Mouse (Mus musculus): ENCODE measurements around the gene Pes1. TPM values are rescaled to one million over a fixed set of nuclear protein-coding genes. Genes with fewer than 3 reads are reported as not detected.

The Pes1 gene
- not detected in 2 replicates for polyA plus RNA-seq (2012; ENCODE audit: insufficient read depth, insufficient read length, low replicate concordance, missing spikeins)

DNA sequence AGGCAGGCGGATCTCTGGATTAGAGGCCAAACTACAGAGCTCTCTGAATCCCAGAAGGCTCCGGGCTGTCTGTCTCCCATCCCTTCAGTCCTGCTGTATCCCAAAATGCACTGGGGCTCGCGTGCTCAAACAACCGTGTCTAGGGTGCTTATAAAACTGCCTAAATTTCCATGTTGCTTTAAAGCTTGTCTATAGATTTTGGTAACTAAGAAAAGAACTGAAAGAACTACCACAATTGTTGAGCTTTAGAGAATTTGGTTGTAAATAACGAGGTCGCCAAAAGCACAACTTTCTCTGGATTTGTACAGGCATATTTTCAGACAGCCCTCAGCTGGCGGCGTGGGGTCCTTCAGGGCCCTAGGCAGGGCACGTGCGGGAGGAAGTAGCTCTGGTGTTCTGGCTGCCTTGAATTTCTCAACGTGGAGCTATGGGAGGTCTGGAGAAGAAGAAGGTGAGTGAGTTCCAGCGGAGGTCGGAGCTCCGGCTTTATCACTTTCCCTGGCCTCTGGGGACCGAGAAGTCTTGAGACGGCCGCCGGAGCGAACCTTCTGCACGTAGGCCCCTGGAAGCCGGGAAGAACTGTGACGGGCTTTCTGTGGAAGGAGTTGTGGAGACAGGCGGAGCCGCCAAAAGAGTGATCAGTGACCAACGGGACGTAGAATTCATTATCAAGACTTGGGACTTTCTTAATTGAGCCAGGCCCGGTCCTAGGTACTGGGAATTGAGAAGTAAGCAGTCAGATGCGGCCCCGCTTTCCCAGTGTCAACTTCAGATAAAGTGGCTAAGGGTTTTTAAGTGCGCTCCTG is at the start of gene Pes1:
Pes1 (plus strand) TSS at position 366 of the 806 bp plus-strand sequence.
- TF ChIP-seq CTCF (IDR thresholded peaks at IDR 0.05; ENCODE audit: insufficient read depth, low read depth, low read length) (no peak), POLR2A (IDR thresholded peaks at IDR 0.05; ENCODE audit: insufficient read depth, low read depth, low read length) (no peak)
- H3K4me1 ChIP-seq (ENCODE audit: control insufficient read depth, insufficient read depth, low read length), result peaks cover 3% of the 10 kb centered on the region; the same call in 1 of the 2 replicates
- H3K4me3 ChIP-seq (ENCODE audit: insufficient read depth, low read depth, low read length), result peak within 1 kb of the TSS; percentile 62
- H3K27ac ChIP-seq (ENCODE audit: insufficient read depth, low read depth, low read length), result no peak within 1 kb of the TSS
- under 1% methylated on average over 31 of the region's 31 CpGs for WGBS

DNA sequence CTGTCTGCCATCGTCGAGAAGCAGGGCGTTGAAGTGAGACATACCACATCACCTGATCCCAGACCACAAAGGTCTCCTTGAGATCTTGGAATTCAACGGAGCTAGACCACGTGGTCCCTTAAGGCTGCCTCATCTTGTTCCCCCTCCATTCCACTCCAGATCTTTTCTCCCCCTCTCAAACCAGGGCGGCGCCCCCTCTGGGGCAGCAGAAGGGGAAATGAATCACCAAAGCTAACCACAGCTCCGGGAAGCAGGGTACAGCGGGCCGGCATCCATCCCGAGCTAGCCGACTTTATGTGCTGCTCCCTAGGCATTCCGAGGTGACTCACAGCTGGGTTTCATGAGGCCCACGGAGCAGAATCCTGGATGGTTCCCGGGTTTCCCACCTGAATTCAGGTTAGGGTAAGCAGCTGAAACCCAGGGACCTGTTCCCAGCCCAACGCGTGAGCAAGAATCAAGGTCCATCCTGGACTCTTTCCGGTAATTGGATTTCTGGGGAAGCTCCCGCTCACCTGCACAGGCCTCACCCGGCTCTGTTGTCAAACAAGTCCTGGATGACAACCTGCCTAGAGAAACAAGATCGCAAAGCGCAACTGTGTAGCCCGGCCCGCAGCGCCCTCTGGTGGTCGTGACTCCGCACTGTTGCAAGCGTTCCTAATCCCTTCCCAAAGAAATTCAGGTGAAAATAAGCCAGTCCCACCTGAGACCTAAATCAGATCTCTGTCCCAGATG is 49.5 kb upstream of the Pes1 start, which contains the start of gene Slc35e4:
Slc35e4 (minus strand) TSS at position 556 of the 732 bp plus-strand sequence.
- H3K4me3 ChIP-seq (ENCODE audit: insufficient read depth, low read depth, low read length), result peak within 1 kb of the TSS; percentile 65
- peak within 1 kb of the TSS; percentile 68 for H3K27ac ChIP-seq (ENCODE audit: insufficient read depth, low read depth, low read length)
- WGBS, result under 1% methylated on average over 28 of the region's 28 CpGs
- peaks cover 28% of the 10 kb centered on the region for H3K4me1 ChIP-seq (ENCODE audit: control insufficient read depth, insufficient read depth, low read length)
- TF ChIP-seq POLR2A (IDR thresholded peaks at IDR 0.05; ENCODE audit: insufficient read depth, low read depth, low read length) (no peak), CTCF (IDR thresholded peaks at IDR 0.05; ENCODE audit: insufficient read depth, low read depth, low read length) (peak; percentile 79)

DNA sequence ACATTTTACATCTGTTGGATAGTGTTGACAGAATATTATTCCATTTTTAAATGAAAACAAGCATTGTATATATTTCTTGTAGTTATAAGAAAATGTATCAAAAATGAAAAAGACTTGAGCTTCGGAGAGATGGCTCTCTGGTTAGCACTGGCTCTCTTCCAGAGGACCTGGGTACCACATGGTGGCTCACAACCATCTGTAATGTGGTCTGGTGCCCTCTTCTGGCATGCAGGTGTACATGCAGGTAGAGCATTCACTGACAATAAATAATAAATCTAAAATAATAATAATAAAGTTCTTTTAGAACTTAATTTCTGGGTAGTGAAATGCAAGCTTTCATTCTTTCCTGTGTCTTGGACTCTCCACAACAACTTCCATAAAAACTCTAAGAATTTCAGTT is 45.0 kb upstream of the Pes1 start:
- no peak for TF ChIP-seq CTCF (IDR thresholded peaks at IDR 0.05; ENCODE audit: insufficient read depth, low read depth, low read length)
- no peak for TF ChIP-seq POLR2A (IDR thresholded peaks at IDR 0.05; ENCODE audit: insufficient read depth, low read depth, low read length)
- 57% methylated on average over 1 of the region's 1 CpGs for WGBS
- H3K27ac ChIP-seq (ENCODE audit: insufficient read depth, low read depth, low read length), result no peak overlapping the region
- no peak overlapping the region for H3K4me3 ChIP-seq (ENCODE audit: insufficient read depth, low read depth, low read length)
- no peaks in the 10 kb centered on the region for H3K4me1 ChIP-seq (ENCODE audit: control insufficient read depth, insufficient read depth, low read length)

DNA sequence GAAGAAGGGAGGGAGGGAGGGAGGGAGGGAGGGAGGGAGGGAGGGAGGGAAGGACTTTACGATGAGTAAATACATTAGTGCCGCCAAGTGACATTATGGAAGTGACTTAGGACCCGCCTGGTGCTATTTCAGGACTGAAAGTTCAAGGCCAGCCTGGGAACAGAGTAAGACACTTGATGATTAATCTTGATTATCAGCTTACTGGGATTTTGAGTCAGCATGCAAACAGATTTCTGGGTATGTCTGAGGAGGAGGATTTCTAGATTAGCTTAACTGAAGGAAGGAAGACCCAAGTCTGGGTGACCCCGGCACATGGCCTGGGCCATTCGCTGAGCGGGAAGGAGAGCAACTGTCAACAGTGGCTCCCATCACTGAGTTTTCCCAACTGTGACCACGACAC is 43.3 kb upstream of the Pes1 start:
- Histone ChIP-seq H3K4me3 (ENCODE audit: insufficient read depth, low read depth, low read length) (no peak overlapping the region), H3K4me1 (ENCODE audit: control insufficient read depth, insufficient read depth, low read length) (no peaks in the 10 kb centered on the region), H3K27ac (ENCODE audit: insufficient read depth, low read depth, low read length) (no peak overlapping the region)
- TF ChIP-seq POLR2A (IDR thresholded peaks at IDR 0.05; ENCODE audit: insufficient read depth, low read depth, low read length) (no peak), CTCF (IDR thresholded peaks at IDR 0.05; ENCODE audit: insufficient read depth, low read depth, low read length) (no peak)
- WGBS, result 79% methylated on average over 7 of the region's 7 CpGs

DNA sequence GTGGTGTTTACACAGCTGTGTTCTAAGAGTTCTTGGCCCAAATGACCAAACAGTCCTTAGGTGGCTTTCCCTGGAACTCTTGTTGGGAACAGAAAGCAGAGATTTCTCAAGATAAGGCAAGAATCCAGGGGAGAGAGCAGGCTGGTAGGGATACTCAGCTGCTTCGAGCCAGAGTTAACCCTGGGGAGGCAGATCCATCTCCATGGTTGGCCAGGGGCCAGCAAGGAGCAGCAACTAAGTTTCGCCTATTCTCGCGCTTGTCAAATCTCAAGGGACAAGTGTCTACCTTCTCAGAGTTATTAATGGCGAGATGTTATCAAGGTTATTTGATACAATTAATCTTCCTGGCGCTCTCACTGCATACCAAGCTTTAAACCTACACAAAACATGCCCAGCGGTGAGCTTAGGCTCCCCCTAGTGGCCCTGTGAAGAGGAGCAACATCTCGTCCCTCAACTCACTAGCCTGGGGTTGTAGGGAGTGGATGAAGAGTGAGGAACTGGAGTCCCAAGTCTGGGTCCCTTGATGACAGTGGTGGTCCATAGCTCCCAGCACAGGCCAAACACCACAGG is 42.4 kb upstream of the Pes1 start:
- H3K27ac ChIP-seq (ENCODE audit: insufficient read depth, low read depth, low read length), result no peak overlapping the region
- 18% methylated on average over 8 of the region's 8 CpGs for WGBS
- H3K4me3 ChIP-seq (ENCODE audit: insufficient read depth, low read depth, low read length), result no peak overlapping the region
- TF ChIP-seq CTCF (IDR thresholded peaks at IDR 0.05; ENCODE audit: insufficient read depth, low read depth, low read length), result no peak
- TF ChIP-seq POLR2A (IDR thresholded peaks at IDR 0.05; ENCODE audit: insufficient read depth, low read depth, low read length), result no peak
- no peaks in the 10 kb centered on the region for H3K4me1 ChIP-seq (ENCODE audit: control insufficient read depth, insufficient read depth, low read length)

DNA sequence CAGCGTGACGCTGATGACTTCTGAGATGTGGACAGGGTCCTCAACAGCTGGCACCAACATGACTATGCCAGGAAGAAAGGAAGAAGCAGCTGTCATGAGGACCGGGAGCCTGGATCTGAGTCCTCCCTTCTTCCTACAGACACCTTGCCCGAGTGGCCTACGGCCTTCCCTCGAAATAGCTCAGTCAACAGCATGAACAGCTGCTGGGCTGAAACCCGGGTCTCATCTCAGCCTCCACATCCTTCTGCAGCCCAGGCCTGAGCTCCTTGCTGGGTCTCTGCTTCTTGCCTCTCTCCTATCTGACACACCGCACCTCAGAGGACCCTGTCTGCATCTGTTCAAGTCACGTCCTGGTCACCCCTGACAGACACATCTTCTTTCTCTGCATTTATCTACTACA is 41.7 kb upstream of the Pes1 start:
- no peaks in the 10 kb centered on the region for H3K4me1 ChIP-seq (ENCODE audit: control insufficient read depth, insufficient read depth, low read length)
- no peak overlapping the region for H3K27ac ChIP-seq (ENCODE audit: insufficient read depth, low read depth, low read length)
- H3K4me3 ChIP-seq (ENCODE audit: insufficient read depth, low read depth, low read length), result no peak overlapping the region
- TF ChIP-seq POLR2A (IDR thresholded peaks at IDR 0.05; ENCODE audit: insufficient read depth, low read depth, low read length) (no peak), CTCF (IDR thresholded peaks at IDR 0.05; ENCODE audit: insufficient read depth, low read depth, low read length) (no peak)
- 96% methylated on average over 9 of the region's 9 CpGs for WGBS

DNA sequence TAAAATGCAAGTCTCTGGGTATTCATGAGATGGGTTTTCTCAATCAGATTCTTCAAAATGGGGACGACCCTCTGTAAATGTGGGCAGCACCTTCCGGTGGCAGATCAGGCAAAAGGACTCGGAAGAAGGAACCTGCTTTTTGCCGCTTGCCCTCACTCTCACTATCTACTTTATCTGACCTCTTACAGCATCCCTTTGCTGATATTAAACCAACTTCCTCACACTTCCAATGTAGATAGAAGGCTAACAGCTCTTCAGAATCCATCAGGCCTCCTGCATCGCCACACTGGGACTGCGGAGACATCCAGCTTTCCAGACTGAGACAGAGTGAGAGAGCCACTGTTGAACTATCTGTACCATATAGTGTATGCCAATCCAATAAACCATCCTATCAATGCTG is 41.0 kb upstream of the Pes1 start:
- 94% methylated on average over 6 of the region's 6 CpGs for WGBS
- H3K27ac ChIP-seq (ENCODE audit: insufficient read depth, low read depth, low read length), result no peak overlapping the region
- TF ChIP-seq CTCF (IDR thresholded peaks at IDR 0.05; ENCODE audit: insufficient read depth, low read depth, low read length), result no peak
- no peak for TF ChIP-seq POLR2A (IDR thresholded peaks at IDR 0.05; ENCODE audit: insufficient read depth, low read depth, low read length)

DNA sequence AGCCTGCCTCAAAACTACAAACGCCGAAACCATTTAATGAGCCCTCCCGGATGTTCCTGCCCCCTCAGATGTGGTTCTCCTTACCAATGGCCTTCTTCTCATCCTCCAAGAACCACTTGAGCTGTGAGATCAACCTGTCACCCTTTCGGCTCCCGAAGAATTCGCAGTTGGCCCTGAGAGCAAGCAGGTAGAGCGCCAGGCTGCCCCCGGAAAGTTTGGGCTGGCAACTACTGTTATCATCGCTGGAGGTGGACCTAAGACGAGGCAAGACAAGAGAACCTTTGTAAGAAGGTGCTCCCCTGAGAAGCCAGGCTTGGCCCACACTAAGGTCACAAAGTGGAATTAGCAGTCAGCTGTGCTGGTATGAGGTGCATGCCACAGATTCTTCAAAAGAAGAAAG is 37.9 kb upstream of the Pes1 start:
- Histone ChIP-seq H3K27ac (ENCODE audit: insufficient read depth, low read depth, low read length) (no peak overlapping the region), H3K4me1 (ENCODE audit: control insufficient read depth, insufficient read depth, low read length) (no peaks in the 10 kb centered on the region), H3K4me3 (ENCODE audit: insufficient read depth, low read depth, low read length) (no peak overlapping the region)
- no peak for TF ChIP-seq CTCF (IDR thresholded peaks at IDR 0.05; ENCODE audit: insufficient read depth, low read depth, low read length)
- no peak for TF ChIP-seq POLR2A (IDR thresholded peaks at IDR 0.05; ENCODE audit: insufficient read depth, low read depth, low read length)
- 92% methylated on average over 10 of the region's 10 CpGs for WGBS

More for the DNA sequence above, 41.0 kb upstream of the Pes1 start:
- Histone ChIP-seq H3K4me1 (ENCODE audit: control insufficient read depth, insufficient read depth, low read length) (no peaks in the 10 kb centered on the region), H3K4me3 (ENCODE audit: insufficient read depth, low read depth, low read length) (no peak overlapping the region)

All from olfactory bulb, adult 2 months (tissue).